29 mouse cellular contexts compared by ENCODE assay signal in the genomic region with DNA sequence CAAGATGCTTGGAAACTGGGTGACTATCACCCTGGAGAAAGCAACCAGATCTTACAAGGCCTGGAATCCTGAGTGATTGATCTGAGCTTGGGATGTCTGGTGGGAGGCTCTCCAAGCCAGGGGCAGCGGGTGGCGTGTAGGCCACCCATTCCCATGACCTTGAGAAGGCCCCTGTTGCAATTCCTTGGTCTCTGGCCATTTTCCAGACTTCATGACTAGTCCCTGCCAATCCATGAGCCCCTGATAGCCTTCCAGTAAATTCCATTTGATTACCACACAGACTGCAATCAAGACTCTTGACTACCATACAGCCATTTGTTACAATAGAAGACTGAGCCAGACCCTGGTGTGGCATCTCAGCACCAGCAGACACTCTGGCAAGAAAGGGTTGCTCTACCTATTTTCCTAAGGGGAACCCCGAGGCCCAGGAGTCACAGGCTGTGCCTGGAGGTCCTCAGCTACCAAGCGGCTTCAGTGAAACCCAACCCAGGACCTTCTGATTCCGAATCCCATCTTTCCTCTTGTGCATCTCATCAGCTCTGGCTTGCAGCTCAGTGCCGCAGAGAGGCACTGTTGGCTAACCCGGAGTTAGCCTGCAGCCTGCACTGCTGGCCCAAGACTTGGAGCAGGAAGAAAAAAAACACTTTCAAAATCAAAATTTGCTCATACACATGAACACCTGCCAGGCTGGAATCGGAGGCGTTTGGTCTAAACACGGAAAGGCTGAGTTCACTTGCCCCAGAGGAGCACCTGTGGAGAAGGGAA. TPM values are rescaled to one million over a fixed set of nuclear protein-coding genes. Genes with fewer than 3 reads are reported as not detected.
DNase-seq lines count a peak whose midpoint lies in the region; ATAC-seq and TF ChIP-seq lines count a peak whose summit lies in the region.
"Had no signal": no experiment of that assay in that cellular context is flagged by ENCODE, and none has a peak within 500 bp of the region (broad histone marks: within the 10 kb centered on the region; RNA-seq: fewer than 3 reads in every experiment).

No protein-coding gene starts in this region.

- WGBS in lung, postnatal 0 days: 71% methylated on average over 10 of the region's 10 CpGs

- H3K27me3 ChIP-seq in lung, postnatal 0 days (replicated peaks; ENCODE audit: insufficient read depth, low read length): no peaks in the 10 kb centered on the region
- H3K27me3 ChIP-seq: forebrain, embryonic 13.5 days; liver, embryonic 15.5 days had no signal

- ATAC-seq in lung, postnatal 0 days: no peak; the same call in 1 of the 2 replicates
- ATAC-seq: forebrain, embryonic 13.5 days; intestine, postnatal 0 days had no signal

- no peak overlapping the region for H3K4me2 ChIP-seq in lung, postnatal 0 days (replicated peaks; ENCODE audit: low read depth, low read length)
- H3K4me2 ChIP-seq: forebrain, embryonic 13.5 days; heart, embryonic 13.5 days; liver, embryonic 15.5 days had no signal

- no peak overlapping the region for H3K27ac ChIP-seq in lung, postnatal 0 days (ENCODE audit: low read length)
- no peak overlapping the region for H3K27ac ChIP-seq in cortical plate, adult 2 months (ENCODE audit: insufficient read depth, low read length)
- H3K27ac ChIP-seq: forebrain, embryonic 13.5 days; heart, adult 2 months; heart, embryonic 13.5 days; limb, embryonic 10.5 days; liver, embryonic 15.5 days; macrophage had no signal

- no peak for TF ChIP-seq CTCF in lung, postnatal 0 days (IDR thresholded peaks at IDR 0.05)
- 0 out of 2 replicates have a peak, but pooled peaks have one; percentile 16 for TF ChIP-seq CTCF in cortical plate, adult 2 months (IDR thresholded peaks at IDR 0.05; ENCODE audit: extremely low read depth, insufficient read depth, low read length)

- TF ChIP-seq POLR2A in cortical plate, adult 2 months (IDR thresholded peaks at IDR 0.05; ENCODE audit: extremely low read depth, insufficient read depth, low read length): no peak

- no peak for TF ChIP-seq EP300 in lung, postnatal 0 days (IDR thresholded peaks at IDR 0.05)

- no peak overlapping the region for H3K9ac ChIP-seq in lung, postnatal 0 days (replicated peaks; ENCODE audit: low read depth)
- H3K9ac ChIP-seq: forebrain, embryonic 13.5 days; heart, embryonic 13.5 days; liver, embryonic 15.5 days had no signal

- peak; percentile 4 for DNase-seq in gastrocnemius, adult 18-20 months (ENCODE audit: low spot score)
- DNase-seq in gastrocnemius, adult 8-10 months (ENCODE audit: low spot score in 2 of 2): no peak
- DNase-seq in lung, postnatal 0 days (ENCODE audit: low spot score): peak; percentile 7
- DNase-seq in lung, postnatal 14 days: no peak
- DNase-seq in lung, postnatal 25 days (ENCODE audit: low spot score): peak; percentile 18
- DNase-seq in c-Kit-positive CD71-positive TER-119-positive erythroid progenitor cells, embryonic 14.5 days (ENCODE audit: low spot score): no peak
- no peak for DNase-seq in layer of hippocampus, postnatal 36 days
- DNase-seq: cerebellum, adult 9-11 months; gastrocnemius, postnatal 25 days; heart, adult 2 months; heart, postnatal 14 days; kidney, postnatal 4 days; layer of hippocampus, adult 9-11 months; liver had no signal

- no peaks in the 10 kb centered on the region for H3K9me3 ChIP-seq in lung, postnatal 0 days (ENCODE audit: low read length)
- H3K9me3 ChIP-seq: heart, embryonic 13.5 days; limb, embryonic 10.5 days; liver, embryonic 15.5 days had no signal

- H3K4me1 ChIP-seq in lung, postnatal 0 days (ENCODE audit: insufficient read depth, low read depth, low read length): no peaks in the 10 kb centered on the region
- no peaks in the 10 kb centered on the region for H3K4me1 ChIP-seq in cortical plate, adult 2 months (ENCODE audit: control insufficient read depth, insufficient read depth, low read length)
- H3K4me1 ChIP-seq: forebrain, embryonic 13.5 days; heart, embryonic 13.5 days; liver, embryonic 15.5 days had no signal

- no peak overlapping the region for H3K4me3 ChIP-seq in lung, postnatal 0 days (ENCODE audit: low read depth, low read length)
- H3K4me3 ChIP-seq in cortical plate, adult 2 months (ENCODE audit: insufficient read depth, low read length): no peak overlapping the region
- H3K4me3 ChIP-seq: forebrain, embryonic 13.5 days; heart, adult 2 months; heart, embryonic 13.5 days; limb, embryonic 10.5 days; liver, embryonic 15.5 days had no signal

- H3K36me3 ChIP-seq in lung, postnatal 0 days (ENCODE audit: insufficient read depth, low read length): no peaks in the 10 kb centered on the region
- H3K36me3 ChIP-seq: heart, embryonic 13.5 days; limb, embryonic 10.5 days; liver, embryonic 15.5 days had no signal

RNA-seq across cellular contexts. Expression of a gene that starts 44.4 kb away (rescaled TPM):
- total RNA-seq in gastrocnemius, adult 18-20 months (2021): not detected
- total RNA-seq in gastrocnemius, adult 8-10 months (2022): not detected
- polyA plus RNA-seq in lung, postnatal 0 days (2015; fragmentation: Nextera tagmentation; extraction: Ambion mirVana): not detected in 2 replicates
- not detected in 2 replicates for polyA plus RNA-seq in cortical plate, adult 2 months (2012; rRNA removed)
- not detected for total RNA-seq in layer of hippocampus, postnatal 36 days (2021)
- total RNA-seq: gastrocnemius, postnatal 25 days; heart, adult 2 months; heart, postnatal 14 days; neutrophil, adult 5-6 weeks had no signal
- polyA plus RNA-seq: C2C12; embryonic facial prominence, embryonic 11.5 days; forebrain, embryonic 13.5 days; frontal cortex, adult 2 months; heart, adult 2 months; heart, embryonic 13.5 days; hindbrain, embryonic 11.5 days; intestine, postnatal 0 days; kidney, embryonic 16.5 days; limb, embryonic 10.5 days; liver, embryonic 15.5 days; macrophage; small intestine, adult 2 months; stomach, embryonic 16.5 days had no signal

Comparison
In these comparisons a context has a peak if more than half of its experiments do, and no peak if none do; other contexts are left out.
1. DNase-seq: peak in gastrocnemius, adult 18-20 months (single experiment), lung, postnatal 0 days (single experiment) and lung, postnatal 25 days (single experiment); none in gastrocnemius, adult 8-10 months (0 of 2), lung, postnatal 14 days (single experiment), c-Kit-positive CD71-positive TER-119-positive erythroid progenitor cells, embryonic 14.5 days (single experiment) and layer of hippocampus, postnatal 36 days (0 of 2).